Mouse (Mus musculus) forebrain, embryonic 11.5 days (tissue): ENCODE measurements at regions not wholly inside any gene's neighbourhood (a gene's known extent, or its start where the extent isn't known, plus 50 kb on each side); places are given as distances from the start of the nearest gene placed in this dataset.

ENCODE experiments used
- ATAC-seq: fragments of 200-750 bp; cut with Nextera tagmentation; replicated peaks from 2 replicates; pipeline ENCODE4 v1.8.0; 2017; ENCODE audit warnings: moderate TSS enrichment; ENCODE audit not compliant: low FRiP score
- DNase-seq: peaks from one replicate; pipeline ENCODE4 v3.0.0-alpha.2; 2017; ENCODE audit warnings: low spot score
- H3K27ac ChIP-seq: fragments of 300-500 bp; sonication (generic); 2 replicates; pipeline ENCODE4 v1.5.1; 2014; ENCODE audit warnings: low read depth, low read length
- H3K27me3 ChIP-seq: fragments of 300-500 bp; sonication (generic); 2 replicates; pipeline ENCODE4 v1.6.1; 2014; ENCODE audit warnings: mild to moderate bottlenecking, low read length, mixed read lengths; ENCODE audit not compliant: control insufficient read depth, insufficient read depth
- H3K36me3 ChIP-seq: fragments of 300-500 bp; sonication (generic); 2 replicates; pipeline ENCODE4 v1.6.1; 2014; ENCODE audit warnings: mild to moderate bottlenecking, low read length, moderate library complexity, mixed read lengths; ENCODE audit not compliant: control insufficient read depth, insufficient read depth
- H3K4me1 ChIP-seq: fragments of 300-500 bp; sonication (generic); replicated peaks from 2 replicates; pipeline ENCODE4 v1.6.1; 2014; ENCODE audit warnings: low read length, mixed read lengths; ENCODE audit not compliant: control insufficient read depth, insufficient read depth
- H3K4me2 ChIP-seq: fragments of 300-500 bp; sonication (generic); 2 replicates; pipeline ENCODE4 v1.6.1; 2014; ENCODE audit warnings: low read depth, mild to moderate bottlenecking, low read length, moderate library complexity, mixed read lengths; ENCODE audit not compliant: severe bottlenecking
- H3K4me3 ChIP-seq: fragments of 300-500 bp; sonication (generic); 2 replicates; pipeline ENCODE4 v1.5.1; 2014; ENCODE audit warnings: low read depth, low read length
- H3K9ac ChIP-seq: fragments of 300-500 bp; sonication (generic); 2 replicates; pipeline ENCODE4 v1.6.1; 2014; ENCODE audit warnings: low read length
- H3K9me3 ChIP-seq: fragments of 300-500 bp; sonication (generic); 2 replicates; pipeline ENCODE4 v1.6.1; 2016; ENCODE audit warnings: low read length, mixed read lengths; ENCODE audit not compliant: control insufficient read depth
- WGBS: fragments of 180-500 bp; shearing (Covaris S2); extraction: QIAGEN DNeasy Blood & Tissue Kit; methylation state at CpG from one replicate; pipeline ENCODE4 v1.1.7; 2014; 5-methylcytosine and 5-hydroxymethylcytosine counted together

DNA sequence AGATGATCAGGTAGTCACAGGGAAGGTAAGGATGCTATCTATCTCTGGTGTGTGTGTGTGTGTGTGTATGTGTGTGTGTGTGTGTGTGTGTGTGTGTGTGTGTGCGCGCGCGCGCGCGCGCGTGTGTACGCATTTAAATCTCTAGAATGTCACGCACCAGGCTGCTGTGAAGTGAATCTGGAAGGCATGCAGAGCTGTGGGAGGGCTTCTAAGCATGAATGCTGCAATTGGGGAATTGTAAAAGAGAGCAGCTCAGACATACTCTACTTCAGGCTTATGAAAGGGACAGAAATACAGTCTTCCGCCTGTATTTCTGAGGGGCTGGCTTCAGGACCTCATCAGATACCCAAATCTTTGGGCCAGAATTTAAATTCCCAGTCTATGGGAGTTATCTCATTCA lies 114.2 kb upstream of the Foxa2 start:
- ATAC-seq, result no peak
- H3K27ac ChIP-seq, result no peak overlapping the region
- H3K36me3 ChIP-seq, result no peaks in the 10 kb centered on the region
- H3K27me3 ChIP-seq, result no peaks in the 10 kb centered on the region
- no peaks in the 10 kb centered on the region for H3K9me3 ChIP-seq
- DNase-seq, result no peak
- no peak overlapping the region for H3K4me2 ChIP-seq
- 0 out of 2 replicates have a peak, but pooled peaks cover 5% of the 10 kb centered on the region for H3K4me1 ChIP-seq
- WGBS, result 97% methylated on average over 12 of the region's 12 CpGs
- H3K4me3 ChIP-seq, result no peak overlapping the region
- H3K9ac ChIP-seq, result no peak overlapping the region

GRCm38 (mm10) chr2:148161966-148162365 lies 115.2 kb upstream of the Foxa2 start:
- H3K36me3 ChIP-seq, result no peaks in the 10 kb centered on the region
- no peak for DNase-seq

DNA sequence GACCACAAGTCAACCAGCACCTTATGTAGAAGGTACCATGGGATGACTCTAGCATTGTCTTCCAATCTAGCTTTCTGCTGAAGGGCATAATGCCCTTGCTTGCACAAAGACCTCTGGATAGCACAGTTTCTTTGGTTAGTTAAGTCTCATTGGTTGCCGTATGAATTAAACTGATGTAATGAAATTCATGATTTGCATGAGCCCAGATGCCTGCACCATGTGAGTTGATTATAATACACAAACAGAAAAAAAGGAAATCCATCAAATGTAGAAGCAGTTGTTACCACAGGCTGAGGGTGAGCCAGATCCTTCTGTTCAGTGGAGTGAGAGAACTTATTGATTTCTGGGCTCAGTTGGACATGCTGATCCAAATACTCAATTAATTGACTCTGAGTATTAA lies 115.8 kb upstream of the Foxa2 start:
- Histone ChIP-seq H3K9me3 (no peaks in the 10 kb centered on the region), H3K9ac (no peak overlapping the region), H3K4me2 (no peak overlapping the region), H3K36me3 (no peaks in the 10 kb centered on the region), H3K27ac (no peak overlapping the region), H3K4me3 (no peak overlapping the region), H3K4me1 (0 out of 2 replicates have a peak, but pooled peaks cover 5% of the 10 kb centered on the region), H3K27me3 (no peaks in the 10 kb centered on the region)
- DNase-seq, result no peak
- no peak for ATAC-seq
- WGBS, result 97% methylated on average over 1 of the region's 1 CpGs

More at GRCm38 (mm10) chr2:148161966-148162365, 115.2 kb upstream of the Foxa2 start:
- H3K4me3 ChIP-seq, result no peak overlapping the region
- H3K27ac ChIP-seq, result no peak overlapping the region
- no peaks in the 10 kb centered on the region for H3K9me3 ChIP-seq
- H3K4me2 ChIP-seq, result no peak overlapping the region
- no peaks in the 10 kb centered on the region for H3K27me3 ChIP-seq
- WGBS, result 32% methylated on average over 1 of the region's 1 CpGs
- 0 out of 2 replicates have a peak, but pooled peaks cover 5% of the 10 kb centered on the region for H3K4me1 ChIP-seq
- ATAC-seq, result no peak
- H3K9ac ChIP-seq, result no peak overlapping the region

GRCm38 (mm10) chr2:148171113-148171512 lies 124.3 kb upstream of the Foxa2 start:
- WGBS, result 79% methylated on average over 4 of the region's 4 CpGs
- Histone ChIP-seq H3K9ac (no peak overlapping the region), H3K27ac (no peak overlapping the region), H3K4me1 (no peaks in the 10 kb centered on the region), H3K36me3 (no peaks in the 10 kb centered on the region), H3K4me2 (no peak overlapping the region), H3K27me3 (no peaks in the 10 kb centered on the region), H3K4me3 (no peak overlapping the region), H3K9me3 (no peaks in the 10 kb centered on the region)
- ATAC-seq (no peak), DNase-seq (no peak)

- WGBS, result 54% methylated on average over 1 of the region's 1 CpGs
- H3K36me3 ChIP-seq, result no peaks in the 10 kb centered on the region
- H3K9me3 ChIP-seq, result no peaks in the 10 kb centered on the region
- ATAC-seq (no peak), DNase-seq (no peak)
- H3K4me3 ChIP-seq, result no peak overlapping the region
- H3K4me2 ChIP-seq, result no peak overlapping the region
- H3K27me3 ChIP-seq, result no peaks in the 10 kb centered on the region
- no peaks in the 10 kb centered on the region for H3K4me1 ChIP-seq
- no peak overlapping the region for H3K27ac ChIP-seq
- H3K9ac ChIP-seq, result no peak overlapping the region
Observed at GRCm38 (mm10) chr2:148171699-148172098, 124.9 kb upstream of the Foxa2 start.

DNA sequence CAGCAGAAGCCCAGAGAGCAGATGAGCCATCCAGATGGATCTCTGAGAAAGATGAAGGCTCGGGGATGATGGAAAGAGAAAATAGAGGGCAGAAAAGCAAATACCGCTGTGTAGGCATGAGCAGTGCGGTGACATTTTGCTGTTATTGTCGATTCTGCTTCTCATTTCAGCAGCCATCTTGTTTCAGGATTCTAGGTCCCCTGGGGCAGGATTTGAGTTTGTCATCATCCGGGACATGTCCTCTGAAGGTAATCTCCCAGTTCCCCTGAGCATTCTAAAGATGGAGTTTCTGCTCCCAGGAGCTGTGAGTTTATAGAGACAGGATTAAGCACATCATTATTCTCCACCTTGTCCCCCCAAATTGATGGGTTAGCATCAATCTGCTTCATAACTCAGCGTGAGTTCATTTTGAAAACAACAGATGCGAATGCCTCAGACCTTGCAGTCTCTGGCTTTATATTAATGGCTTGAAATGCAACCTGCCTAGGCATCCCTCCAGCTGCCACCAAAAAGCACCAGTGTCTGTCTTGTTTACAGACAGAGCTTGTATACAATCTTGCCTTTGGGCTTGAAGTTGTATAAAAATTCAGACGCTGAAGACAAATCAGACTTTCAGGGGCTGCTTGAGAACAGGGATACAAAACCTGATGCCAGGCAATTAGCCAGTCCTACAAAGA lies 128.6 kb upstream of the Foxa2 start:
- H3K27me3 ChIP-seq, result no peaks in the 10 kb centered on the region
- no peak for DNase-seq
- ATAC-seq, result no peak
- no peaks in the 10 kb centered on the region for H3K9me3 ChIP-seq
- H3K36me3 ChIP-seq, result no peaks in the 10 kb centered on the region
- no peak overlapping the region for H3K27ac ChIP-seq
- 85% methylated on average over 8 of the region's 8 CpGs for WGBS
- H3K4me2 ChIP-seq, result no peak overlapping the region
- H3K4me1 ChIP-seq, result no peaks in the 10 kb centered on the region
- no peak overlapping the region for H3K9ac ChIP-seq
- no peak overlapping the region for H3K4me3 ChIP-seq

GRCm38 (mm10) chr2:148180245-148180644 lies 133.5 kb upstream of the Foxa2 start:
- H3K27me3 ChIP-seq, result no peaks in the 10 kb centered on the region
- H3K4me3 ChIP-seq, result no peak overlapping the region
- H3K9ac ChIP-seq, result no peak overlapping the region
- WGBS, result 94% methylated on average over 2 of the region's 2 CpGs
- DNase-seq (no peak), ATAC-seq (no peak)
- no peak overlapping the region for H3K27ac ChIP-seq
- no peaks in the 10 kb centered on the region for H3K36me3 ChIP-seq
- no peaks in the 10 kb centered on the region for H3K9me3 ChIP-seq
- no peak overlapping the region for H3K4me2 ChIP-seq
- H3K4me1 ChIP-seq, result no peaks in the 10 kb centered on the region

GRCm38 (mm10) chr2:148181518-148181917 lies 134.7 kb upstream of the Foxa2 start:
- 84% methylated on average over 2 of the region's 2 CpGs for WGBS

GRCm38 (mm10) chr2:148182492-148183052 lies 135.8 kb upstream of the Foxa2 start:
- DNase-seq, result no peak
- WGBS, result 81% methylated on average over 3 of the region's 3 CpGs
- no peaks in the 10 kb centered on the region for H3K4me1 ChIP-seq
- no peaks in the 10 kb centered on the region for H3K36me3 ChIP-seq
- no peak overlapping the region for H3K4me2 ChIP-seq
- H3K27me3 ChIP-seq, result no peaks in the 10 kb centered on the region
- no peak overlapping the region for H3K9ac ChIP-seq
- no peak for ATAC-seq
- no peak overlapping the region for H3K4me3 ChIP-seq
- H3K9me3 ChIP-seq, result no peaks in the 10 kb centered on the region
- no peak overlapping the region for H3K27ac ChIP-seq

More at GRCm38 (mm10) chr2:148181518-148181917, 134.7 kb upstream of the Foxa2 start:
- no peak for DNase-seq
- Histone ChIP-seq H3K4me1 (no peaks in the 10 kb centered on the region), H3K9me3 (no peaks in the 10 kb centered on the region), H3K27ac (no peak overlapping the region), H3K27me3 (no peaks in the 10 kb centered on the region), H3K4me3 (no peak overlapping the region), H3K9ac (no peak overlapping the region), H3K36me3 (no peaks in the 10 kb centered on the region), H3K4me2 (no peak overlapping the region)
- ATAC-seq, result no peak
